Mouse (Mus musculus) mouse trophoblast stem cell (cell line): ENCODE measurements around the gene Lamb1.

ENCODE experiments used
- in situ Hi-C, 2 experiments: fragments of 300-500 bp; cut with MseI, MboI; formaldehyde crosslinking; loops; 2 replicates in 1 of 2; 3 replicates in 1 of 2; pipeline ENCODE4 v1.15.1; 2025

The Lamb1 gene

GRCm38 (mm10) chr12:31252259-31252658 is 12.8 kb upstream of the Lamb1 start:
- in situ Hi-C loops: no loop called here

GRCm38 (mm10) chr12:31254978-31255377 is 10.1 kb upstream of the Lamb1 start:
- in situ Hi-C loops: no loop called here

- in situ Hi-C loops: no loop called here
Measured at GRCm38 (mm10) chr12:31256121-31256903, 8.7 kb upstream of the Lamb1 start.

GRCm38 (mm10) chr12:31261882-31262281 is 3.2 kb upstream of the Lamb1 start:
- in situ Hi-C loops: loop anchor here in 1 of 2 experiments (10.0 kb wide), 1 partner anchor 87 kb away; no protein-coding TSS in a partner anchor

GRCm38 (mm10) chr12:31263921-31264320 is 1.1 kb upstream of the Lamb1 start:
- in situ Hi-C loops: loop anchor here in 1 of 2 experiments (10.0 kb wide), 1 partner anchor 89 kb away; no protein-coding TSS in a partner anchor

- in situ Hi-C loops: loop anchor here in 1 of 2 experiments (10.0 kb wide), 1 partner anchor 91 kb away; no protein-coding TSS in a partner anchor
Measured at GRCm38 (mm10) chr12:31265722-31266431, 843 bp downstream of the Lamb1 start.

- in situ Hi-C loops: loop anchor here in 1 of 2 experiments (10.0 kb wide), 1 partner anchor 92 kb away; no protein-coding TSS in a partner anchor
Measured at GRCm38 (mm10) chr12:31266686-31267085, 1.7 kb downstream of the Lamb1 start.

- in situ Hi-C loops: loop anchor here in 1 of 2 experiments (10.0 kb wide), 1 partner anchor 93 kb away; no protein-coding TSS in a partner anchor
Measured at GRCm38 (mm10) chr12:31267363-31267762, 2.3 kb downstream of the Lamb1 start.

GRCm38 (mm10) chr12:31268315-31268714 is 3.3 kb downstream of the Lamb1 start:
- in situ Hi-C loops: loop anchor here in 1 of 2 experiments (10.0 kb wide), 1 partner anchor 94 kb away; no protein-coding TSS in a partner anchor

GRCm38 (mm10) chr12:31269020-31269597 is 4.1 kb downstream of the Lamb1 start:
- in situ Hi-C loops: loop anchor here in 1 of 2 experiments (10.0 kb wide), 1 partner anchor 94 kb away; no protein-coding TSS in a partner anchor

GRCm38 (mm10) chr12:31270361-31270760 is 5.3 kb downstream of the Lamb1 start:
- in situ Hi-C loops: no loop called here

- in situ Hi-C loops: no loop called here
Measured at GRCm38 (mm10) chr12:31270776-31271175, 5.7 kb downstream of the Lamb1 start.

GRCm38 (mm10) chr12:31271361-31272011 is 6.5 kb downstream of the Lamb1 start:
- in situ Hi-C loops: no loop called here

GRCm38 (mm10) chr12:31272012-31272735 is 7.1 kb downstream of the Lamb1 start:
- in situ Hi-C loops: no loop called here

GRCm38 (mm10) chr12:31272846-31273245 is 7.8 kb downstream of the Lamb1 start:
- in situ Hi-C loops: no loop called here

GRCm38 (mm10) chr12:31273646-31274045 is 8.6 kb downstream of the Lamb1 start:
- in situ Hi-C loops: no loop called here

GRCm38 (mm10) chr12:31275411-31275810 is 10.4 kb downstream of the Lamb1 start:
- in situ Hi-C loops: no loop called here

GRCm38 (mm10) chr12:31278270-31278669 is 13.2 kb downstream of the Lamb1 start:
- in situ Hi-C loops: no loop called here

GRCm38 (mm10) chr12:31280318-31280717 is 15.3 kb downstream of the Lamb1 start:
- in situ Hi-C loops: no loop called here

- in situ Hi-C loops: no loop called here
Measured at GRCm38 (mm10) chr12:31281100-31281591, 16.1 kb downstream of the Lamb1 start.
